Mouse (Mus musculus) myocyte (in vitro differentiated cells): ENCODE results near the gene Aff4.

Experiments
- MAX ChIP-seq: IDR thresholded peaks from one replicate; pipeline ENCODE4 v1.6.1; 2011; ENCODE audit warnings: low read depth, mild to moderate bottlenecking, control low read depth
- MYOD1 ChIP-seq, 3 experiments: IDR thresholded peaks; one replicate each; pipeline ENCODE4 v1.6.1; 2011; ENCODE audit warnings: control low read depth in 2 of 3, low read depth in 2 of 3, mild to moderate bottlenecking in 2 of 3, moderate library complexity in 1 of 3; ENCODE audit not compliant: insufficient read length in 2 of 3, control insufficient read depth in 1 of 3
- POLR2A ChIP-seq: IDR thresholded peaks from one replicate; pipeline ENCODE4 v1.6.1; 2011; ENCODE audit warnings: low read depth, mild to moderate bottlenecking, control low read depth, moderate library complexity; ENCODE audit not compliant: insufficient read length
- POLR2AphosphoS2 ChIP-seq: IDR thresholded peaks from one replicate; pipeline ENCODE4 v1.6.1; 2011; ENCODE audit warnings: low read depth, control low read depth; ENCODE audit not compliant: insufficient read length

- TF ChIP-seq POLR2AphosphoS2 (no peak), MAX (no peak), POLR2A (no peak), MYOD1 (IDR thresholded peaks at IDR 0.05; ENCODE audit: control insufficient read depth in 1 of 3, insufficient read length in 2 of 3, low read depth in 2 of 3) (no peak)
These were observed 43.0 kb upstream of the Aff4 start for GRCm38 (mm10) chr11:53307558-53308065.
